Mouse (Mus musculus) megakaryocyte, embryonic 14.5 days (primary cell): ENCODE measurements around the gene Zfp93. TPM values are rescaled to one million over a fixed set of nuclear protein-coding genes. Genes with fewer than 3 reads are reported as not detected.

Experiments
- H3K27me3 ChIP-seq: replicated peaks from 2 replicates; pipeline ENCODE3; 2012; ENCODE audit warnings: inconsistent platforms
- H3K36me3 ChIP-seq: replicated peaks from 2 replicates; pipeline ENCODE3; 2012; ENCODE audit warnings: low read length, inconsistent platforms, mixed read lengths
- H3K4me1 ChIP-seq: 2 replicates; pipeline ENCODE4 v1.6.1; 2012; ENCODE audit warnings: inconsistent platforms
- H3K4me3 ChIP-seq: replicated peaks from 2 replicates; pipeline ENCODE3; 2012; ENCODE audit warnings: moderate library complexity, mild to moderate bottlenecking, inconsistent platforms
- H3K9me3 ChIP-seq: 2 replicates; pipeline ENCODE4 v1.6.1; 2012; ENCODE audit warnings: inconsistent platforms
- FLI1 ChIP-seq: IDR thresholded peaks from 2 replicates; pipeline ENCODE4 v1.6.1; 2012; ENCODE audit warnings: low read length, inconsistent platforms, mixed read lengths
- GATA1 ChIP-seq: IDR thresholded peaks from 3 replicates; pipeline ENCODE4 v1.6.1; 2012; ENCODE audit warnings: mixed read lengths, low read length, inconsistent platforms, borderline replicate concordance
- polyA plus RNA-seq: library from polyadenylated mRNA; stranded (reverse); fragments of >175 nt; gene quantifications from 2 replicates; pipeline ENCODE4 v1.2.3, GENCODE M21; 2012; ENCODE audit warnings: low replicate concordance; ENCODE audit not compliant: insufficient read depth

Gene Zfp93
- polyA plus RNA-seq, 1 experiment: not detected

GRCm38 (mm10) chr7:24326273-24327135, 56.3 kb downstream of the Zfp93 start:
- no peaks in the 10 kb centered on the region for H3K36me3 ChIP-seq
- H3K27me3 ChIP-seq: peaks cover 27% of the 10 kb centered on the region
- TF ChIP-seq GATA1: no peak
- no peak for TF ChIP-seq FLI1
- no peak overlapping the region for H3K4me3 ChIP-seq
- no peaks in the 10 kb centered on the region; the same call in 1 of the 2 replicates for H3K4me1 ChIP-seq
- peaks cover 48% of the 10 kb centered on the region for H3K9me3 ChIP-seq

Other genes with a start within 250 kb of the Zfp93 start
- not detected in 2 replicates for gene Vmn1r183, start 217.2 kb upstream of the Zfp93 start, polyA plus RNA-seq
- 3.2 and 4.7 TPM in 2 replicates for gene Zfp180, start 188.5 kb upstream of the Zfp93 start, polyA plus RNA-seq
- 0.16 TPM in 1 of 2 replicates, not detected in the other for gene Zfp112, start 158.1 kb upstream of the Zfp93 start, polyA plus RNA-seq
- gene Zfp235, start 136.3 kb upstream of the Zfp93 start, polyA plus RNA-seq: 1.00 and 2.8 TPM in 2 replicates
- gene Zfp114, start 95.4 kb upstream of the Zfp93 start, polyA plus RNA-seq: not detected in 2 replicates
- gene Zfp111, start 59.0 kb upstream of the Zfp93 start, polyA plus RNA-seq: 0.41 TPM in 1 of 2 replicates, not detected in the other
- gene Zfp109, start 32.9 kb upstream of the Zfp93 start, polyA plus RNA-seq: 0.27 TPM in 1 of 2 replicates, not detected in the other
- gene Zfp108, start 15.6 kb upstream of the Zfp93 start, polyA plus RNA-seq: not detected in 2 replicates
- 5.2 and 7.2 TPM in 2 replicates for gene Zfp61, start 30.8 kb downstream of the Zfp93 start, polyA plus RNA-seq
- gene Zfp94, start 46.2 kb downstream of the Zfp93 start, polyA plus RNA-seq: 1.1 TPM in 1 of 2 replicates, not detected in the other
- gene Tescl, start 63.5 kb downstream of the Zfp93 start, polyA plus RNA-seq: not detected in 2 replicates
- gene Lypd5, start 78.8 kb downstream of the Zfp93 start, polyA plus RNA-seq: not detected in 2 replicates
- 9.0 and 25.3 TPM in 2 replicates for gene Kcnn4, start 99.8 kb downstream of the Zfp93 start, polyA plus RNA-seq
- 42.3 and 58.9 TPM in 2 replicates for gene Smg9, start 129.2 kb downstream of the Zfp93 start, polyA plus RNA-seq
- 0.28 TPM in 1 of 2 replicates, not detected in the other for gene Irgc1, start 181.9 kb downstream of the Zfp93 start, polyA plus RNA-seq
- gene Plaur, start 192.1 kb downstream of the Zfp93 start, polyA plus RNA-seq: 14.6 and 56.5 TPM in 2 replicates
- not detected in 2 replicates for gene Cadm4, start 211.6 kb downstream of the Zfp93 start, polyA plus RNA-seq
- 33.9 and 51.4 TPM in 2 replicates for gene Zfp428, start 236.6 kb downstream of the Zfp93 start, polyA plus RNA-seq
- gene AC161166.1, start 242.0 kb downstream of the Zfp93 start, polyA plus RNA-seq: not detected in 2 replicates